Mouse (Mus musculus): ENCODE results near the gene Gm10842.
A peak's percentile ranks its signal among the peaks of the same experiment; 100 is the strongest.

The Gm10842 gene

GRCm38 (mm10) chr11:105141115-105141514 is 5.6 kb upstream of the Gm10842 start:
- peaks cover 33% of the 10 kb centered on the region for H3K4me1 ChIP-seq (replicated peaks; ENCODE audit: low read depth, low read length)
- no peaks in the 10 kb centered on the region for H3K9me3 ChIP-seq (ENCODE audit: low read length)
- H3K4me3 ChIP-seq (replicated peaks; ENCODE audit: low read length) = no peak overlapping the region
- H3K36me3 ChIP-seq (ENCODE audit: insufficient read depth, low read length) = peaks cover 61% of the 10 kb centered on the region
- TF ChIP-seq CTCF (conservative IDR thresholded peaks at IDR 0.05; ENCODE audit: low read length) = no peak
- TF ChIP-seq POU5F1 (IDR thresholded peaks at IDR 0.05; ENCODE audit: borderline replicate concordance, low read length) = no peak
- TF ChIP-seq NANOG (IDR thresholded peaks at IDR 0.05; ENCODE audit: borderline replicate concordance, low read length) = no peak
- no peaks in the 10 kb centered on the region for H3K27me3 ChIP-seq (ENCODE audit: insufficient read depth, low read length)

- Histone ChIP-seq H3K4me3 (replicated peaks; ENCODE audit: low read length) (no peak overlapping the region), H3K27me3 (ENCODE audit: insufficient read depth, low read length) (no peaks in the 10 kb centered on the region), H3K4me1 (replicated peaks; ENCODE audit: low read depth, low read length) (peaks cover 20% of the 10 kb centered on the region), H3K36me3 (ENCODE audit: insufficient read depth, low read length) (peaks cover 36% of the 10 kb centered on the region), H3K9me3 (ENCODE audit: low read length) (no peaks in the 10 kb centered on the region)
- TF ChIP-seq POU5F1 (IDR thresholded peaks at IDR 0.05; ENCODE audit: borderline replicate concordance, low read length) (no peak), CTCF (conservative IDR thresholded peaks at IDR 0.05; ENCODE audit: low read length) (no peak)
Observed at GRCm38 (mm10) chr11:105143564-105143963, 3.1 kb upstream of the Gm10842 start.

GRCm38 (mm10) chr11:105144084-105144483 is 2.6 kb upstream of the Gm10842 start:
- H3K4me3 ChIP-seq (replicated peaks; ENCODE audit: low read length) = no peak overlapping the region
- H3K9me3 ChIP-seq (ENCODE audit: low read length) = no peaks in the 10 kb centered on the region
- no peaks in the 10 kb centered on the region for H3K27me3 ChIP-seq (ENCODE audit: insufficient read depth, low read length)
- peaks cover 31% of the 10 kb centered on the region for H3K36me3 ChIP-seq (ENCODE audit: insufficient read depth, low read length)
- TF ChIP-seq NANOG (IDR thresholded peaks at IDR 0.05; ENCODE audit: borderline replicate concordance, low read length) (no peak), POU5F1 (IDR thresholded peaks at IDR 0.05; ENCODE audit: borderline replicate concordance, low read length) (no peak), CTCF (conservative IDR thresholded peaks at IDR 0.05; ENCODE audit: low read length) (no peak)
- peaks cover 21% of the 10 kb centered on the region for H3K4me1 ChIP-seq (replicated peaks; ENCODE audit: low read depth, low read length)

- no peak overlapping the region for H3K4me3 ChIP-seq (replicated peaks; ENCODE audit: low read length)
Observed at GRCm38 (mm10) chr11:105144508-105145210, 2.0 kb upstream of the Gm10842 start.

GRCm38 (mm10) chr11:105145211-105145610 is 1.5 kb upstream of the Gm10842 start:
- Histone ChIP-seq H3K27me3 (ENCODE audit: insufficient read depth, low read length) (no peaks in the 10 kb centered on the region), H3K36me3 (ENCODE audit: insufficient read depth, low read length) (peaks cover 20% of the 10 kb centered on the region), H3K4me3 (replicated peaks; ENCODE audit: low read length) (no peak overlapping the region), H3K9me3 (ENCODE audit: low read length) (no peaks in the 10 kb centered on the region), H3K4me1 (replicated peaks; ENCODE audit: low read depth, low read length) (peaks cover 23% of the 10 kb centered on the region)
- TF ChIP-seq CTCF (conservative IDR thresholded peaks at IDR 0.05; ENCODE audit: low read length) = no peak

More at GRCm38 (mm10) chr11:105144508-105145210, 2.0 kb upstream of the Gm10842 start:
- H3K27me3 ChIP-seq (ENCODE audit: insufficient read depth, low read length) = no peaks in the 10 kb centered on the region
- TF ChIP-seq NANOG (IDR thresholded peaks at IDR 0.05; ENCODE audit: borderline replicate concordance, low read length) (no peak), CTCF (conservative IDR thresholded peaks at IDR 0.05; ENCODE audit: low read length) (no peak), POU5F1 (IDR thresholded peaks at IDR 0.05; ENCODE audit: borderline replicate concordance, low read length) (no peak)
- peaks cover 24% of the 10 kb centered on the region for H3K4me1 ChIP-seq (replicated peaks; ENCODE audit: low read depth, low read length)
- no peaks in the 10 kb centered on the region for H3K9me3 ChIP-seq (ENCODE audit: low read length)
- H3K36me3 ChIP-seq (ENCODE audit: insufficient read depth, low read length) = peaks cover 25% of the 10 kb centered on the region

DNA sequence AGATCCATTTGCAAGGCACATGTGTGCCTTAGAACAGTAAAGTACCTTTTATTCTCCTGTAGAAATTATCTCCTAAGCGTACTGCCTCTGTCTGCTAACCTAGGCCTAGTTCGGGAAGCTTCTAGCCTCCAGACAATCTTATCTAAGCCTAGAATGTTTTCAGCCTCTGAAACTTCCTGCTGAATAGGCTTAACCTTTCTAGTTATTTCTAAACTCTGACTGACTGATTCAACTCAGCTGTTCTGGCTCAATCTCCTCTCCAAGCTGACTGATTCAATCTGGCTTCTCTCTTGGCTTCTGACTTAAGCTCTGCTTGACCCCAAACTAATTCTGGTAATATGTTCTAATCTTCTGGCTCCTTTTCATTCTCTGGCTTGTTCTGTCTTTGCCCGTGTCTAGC is 2.7 kb downstream of the Gm10842 start:
- Histone ChIP-seq H3K27me3 (ENCODE audit: insufficient read depth, low read length) (no peaks in the 10 kb centered on the region), H3K4me3 (replicated peaks; ENCODE audit: low read length) (no peak overlapping the region), H3K9me3 (ENCODE audit: low read length) (no peaks in the 10 kb centered on the region), H3K4me1 (replicated peaks; ENCODE audit: low read depth, low read length) (peaks cover 47% of the 10 kb centered on the region), H3K36me3 (ENCODE audit: insufficient read depth, low read length) (no peaks in the 10 kb centered on the region)
- no peak for TF ChIP-seq POU5F1 (IDR thresholded peaks at IDR 0.05; ENCODE audit: borderline replicate concordance, low read length)
- TF ChIP-seq NANOG (IDR thresholded peaks at IDR 0.05; ENCODE audit: borderline replicate concordance, low read length) = no peak
- no peak for TF ChIP-seq CTCF (conservative IDR thresholded peaks at IDR 0.05; ENCODE audit: low read length)

GRCm38 (mm10) chr11:105149766-105150165 is 3.1 kb downstream of the Gm10842 start:
- Histone ChIP-seq H3K4me3 (replicated peaks; ENCODE audit: low read length) (no peak overlapping the region), H3K27me3 (ENCODE audit: insufficient read depth, low read length) (0 out of 2 replicates have a peak, but pooled peaks cover 3% of the 10 kb centered on the region), H3K9me3 (ENCODE audit: low read length) (no peaks in the 10 kb centered on the region), H3K36me3 (ENCODE audit: insufficient read depth, low read length) (no peaks in the 10 kb centered on the region), H3K4me1 (replicated peaks; ENCODE audit: low read depth, low read length) (peaks cover 50% of the 10 kb centered on the region)
- TF ChIP-seq NANOG (IDR thresholded peaks at IDR 0.05; ENCODE audit: borderline replicate concordance, low read length) (no peak), POU5F1 (IDR thresholded peaks at IDR 0.05; ENCODE audit: borderline replicate concordance, low read length) (no peak), CTCF (conservative IDR thresholded peaks at IDR 0.05; ENCODE audit: low read length) (no peak)

DNA sequence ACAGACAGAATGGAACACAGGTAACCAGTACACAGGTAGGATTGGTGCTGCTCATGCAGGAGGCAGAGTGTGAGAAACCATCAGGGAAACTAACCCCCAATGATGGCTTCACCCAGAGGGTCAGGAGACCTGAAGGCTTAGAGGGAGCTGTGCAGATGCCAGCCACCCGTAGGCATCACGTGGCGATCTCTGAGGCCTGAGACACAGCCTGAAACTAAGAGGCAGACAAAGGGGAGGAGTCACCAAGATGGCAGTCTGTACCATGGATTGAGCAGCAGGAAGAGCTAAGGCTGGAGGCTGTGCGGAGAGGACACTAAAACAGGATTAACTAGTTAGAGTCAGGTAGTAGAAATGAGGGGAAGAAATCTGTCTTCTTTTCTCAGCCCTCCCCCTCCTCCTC is 4.0 kb downstream of the Gm10842 start:
- Histone ChIP-seq H3K4me1 (replicated peaks; ENCODE audit: low read depth, low read length) (peaks cover 58% of the 10 kb centered on the region), H3K4me3 (replicated peaks; ENCODE audit: low read length) (0 out of 2 replicates have a peak overlapping the region, but pooled peaks have one; percentile 3), H3K36me3 (ENCODE audit: insufficient read depth, low read length) (no peaks in the 10 kb centered on the region), H3K27me3 (ENCODE audit: insufficient read depth, low read length) (0 out of 2 replicates have a peak, but pooled peaks cover 3% of the 10 kb centered on the region), H3K9me3 (ENCODE audit: low read length) (no peaks in the 10 kb centered on the region)
- TF ChIP-seq NANOG (IDR thresholded peaks at IDR 0.05; ENCODE audit: borderline replicate concordance, low read length) (no peak), POU5F1 (IDR thresholded peaks at IDR 0.05; ENCODE audit: borderline replicate concordance, low read length) (no peak), CTCF (conservative IDR thresholded peaks at IDR 0.05; ENCODE audit: low read length) (no peak)
